Mouse (Mus musculus): ENCODE data around the gene Gm49325.

GRCm38 (mm10) chr10:77565005-77565404 lies 41.0 kb upstream of the Gm49325 start:
- no peak for TF ChIP-seq POLR2A (IDR thresholded peaks at IDR 0.05; ENCODE audit: low read depth, low read length)
- no peak for TF ChIP-seq CTCF (IDR thresholded peaks at IDR 0.05; ENCODE audit: extremely low read depth, insufficient read length, insufficient replicate concordance, low read depth, low read length)

Measured in small intestine, adult 2 months (tissue).